Mouse (Mus musculus): ENCODE measurements around the gene Arhgef12. TPM values are rescaled to one million over a fixed set of nuclear protein-coding genes. Genes with fewer than 3 reads are reported as not detected.

The Arhgef12 gene
- polyA plus RNA-seq, 1 experiment from 2014 or later, result 23.2 TPM

Other genes with a start within 250 kb of the Arhgef12 start
- gene Grik4, start 162.7 kb downstream of the Arhgef12 start, polyA plus RNA-seq (2015; fragmentation: Nextera tagmentation; extraction: Ambion mirVana), result 10.1 and 12.3 TPM in 2 replicates
- 9.3 and 11.0 TPM in 2 replicates for gene Tmem136, start 9.3 kb upstream of the Arhgef12 start, polyA plus RNA-seq (2015; fragmentation: Nextera tagmentation; extraction: Ambion mirVana)
- 0.47 TPM in 1 of 2 replicates, not detected in the other for gene Pou2f3, start 103.1 kb upstream of the Arhgef12 start, polyA plus RNA-seq (2015; fragmentation: Nextera tagmentation; extraction: Ambion mirVana)
- 9.4 and 16.3 TPM in 2 replicates for gene Oaf, start 132.7 kb upstream of the Arhgef12 start, polyA plus RNA-seq (2015; fragmentation: Nextera tagmentation; extraction: Ambion mirVana)
- 0.18 and 14.8 TPM in 2 replicates for gene Trim29, start 203.6 kb upstream of the Arhgef12 start, polyA plus RNA-seq (2015; fragmentation: Nextera tagmentation; extraction: Ambion mirVana)